Mouse (Mus musculus): ENCODE data around the gene Lcat.
A peak's percentile ranks its signal among the peaks of the same experiment; 100 is the strongest.
"Not testable (repeated sequence)": the region's sequence is repeated elsewhere in the genome, so short reads cannot be mapped to it uniquely, and the experiment has no call there.

The Lcat gene

DNA sequence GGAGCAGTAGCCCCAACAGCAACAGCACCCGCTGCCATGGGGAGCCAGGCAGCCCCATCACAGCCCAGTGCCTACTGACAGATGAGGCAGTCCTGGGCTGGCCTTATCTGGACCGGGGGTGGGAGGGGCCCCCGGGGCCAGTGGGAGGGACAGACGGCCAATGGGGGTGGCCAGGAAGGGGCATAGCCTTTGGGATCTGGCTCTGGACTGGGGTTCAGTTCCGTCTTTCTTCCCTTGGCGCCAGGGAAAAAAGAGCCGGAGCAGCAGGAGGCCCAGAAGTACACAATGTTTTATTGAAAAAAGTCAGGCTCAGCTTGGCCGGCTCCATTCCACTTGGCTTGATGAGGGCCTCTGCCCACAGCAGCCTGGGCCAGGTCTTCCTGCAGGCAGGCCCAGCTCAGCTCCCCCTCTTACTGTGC lies at the start of gene Lcat:
Lcat (minus strand) TSS at position 62 of the 419 bp plus-strand sequence.
- no peak for DNase-seq (ENCODE audit: low read depth)

DNA sequence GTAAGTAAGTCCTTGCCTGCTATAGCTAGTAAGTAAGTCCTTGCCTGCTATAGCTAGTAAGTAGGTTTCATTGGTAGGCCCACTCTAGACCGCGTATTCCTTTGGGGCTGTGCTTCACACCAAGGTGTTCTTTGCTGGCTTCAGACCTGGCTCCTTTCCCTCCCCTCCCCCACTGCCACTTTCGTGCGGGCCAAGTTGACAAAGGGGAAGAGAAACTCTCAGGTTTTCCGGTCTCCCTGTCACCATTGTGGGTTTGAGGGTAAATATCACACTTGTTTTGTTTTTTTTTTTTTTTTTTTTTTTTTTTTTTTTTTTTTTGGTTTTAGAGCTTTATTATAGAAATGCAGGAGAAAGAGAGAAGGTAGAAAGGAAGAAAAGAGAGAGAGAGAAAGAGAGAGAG lies 49.3 kb upstream of the Lcat start:
- no peak for DNase-seq (ENCODE audit: low read depth)

DNA sequence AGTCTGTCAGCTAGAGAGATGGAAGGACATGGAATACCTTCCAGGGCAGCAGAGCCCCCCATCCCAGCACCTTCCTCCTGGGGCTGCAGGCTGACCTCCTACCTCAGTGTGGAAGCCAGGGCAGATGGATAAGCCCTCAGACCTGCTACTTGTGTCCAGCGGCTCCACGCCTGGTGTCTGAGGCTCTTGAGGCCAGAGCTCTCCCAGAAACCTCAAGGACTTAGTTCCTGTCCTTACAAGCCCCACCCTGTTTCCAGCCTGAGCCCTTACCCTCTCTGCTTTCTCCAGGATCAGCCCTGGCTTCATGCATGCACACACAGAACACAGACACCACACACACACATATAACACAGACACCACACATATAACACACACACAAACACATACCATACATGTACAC lies 48.4 kb upstream of the Lcat start:
- DNase-seq (ENCODE audit: low read depth): no peak

DNA sequence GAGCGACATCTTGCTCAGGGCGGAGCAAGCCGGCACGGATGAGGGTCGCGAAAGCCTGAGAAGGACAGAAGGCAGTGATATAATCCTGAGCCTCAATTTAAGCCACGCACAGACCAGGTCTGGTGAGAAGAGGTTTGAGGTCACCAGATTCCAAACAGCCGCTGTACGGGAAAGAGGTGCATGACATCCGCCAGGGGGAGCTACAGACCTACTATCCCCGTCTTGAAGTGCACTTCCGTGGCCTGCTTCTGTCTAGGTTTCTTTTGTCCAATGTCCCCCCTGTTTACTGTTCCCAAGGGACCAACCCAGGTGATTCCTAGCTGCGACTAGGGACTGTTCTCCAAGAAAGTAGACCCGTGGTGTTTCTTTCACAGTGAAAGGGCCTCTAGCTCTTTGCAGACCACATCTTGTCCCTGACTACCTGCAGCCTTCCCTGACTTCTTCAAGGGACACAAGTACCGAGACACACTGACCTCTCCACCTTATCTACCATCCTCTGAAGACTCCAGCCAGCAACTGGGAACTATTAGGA lies 47.7 kb upstream of the Lcat start, which contains the start of gene Dus2:
Dus2 (plus strand) TSS at position 482 of the 532 bp plus-strand sequence.
- peak; percentile 62 for DNase-seq (ENCODE audit: low read depth)

DNA sequence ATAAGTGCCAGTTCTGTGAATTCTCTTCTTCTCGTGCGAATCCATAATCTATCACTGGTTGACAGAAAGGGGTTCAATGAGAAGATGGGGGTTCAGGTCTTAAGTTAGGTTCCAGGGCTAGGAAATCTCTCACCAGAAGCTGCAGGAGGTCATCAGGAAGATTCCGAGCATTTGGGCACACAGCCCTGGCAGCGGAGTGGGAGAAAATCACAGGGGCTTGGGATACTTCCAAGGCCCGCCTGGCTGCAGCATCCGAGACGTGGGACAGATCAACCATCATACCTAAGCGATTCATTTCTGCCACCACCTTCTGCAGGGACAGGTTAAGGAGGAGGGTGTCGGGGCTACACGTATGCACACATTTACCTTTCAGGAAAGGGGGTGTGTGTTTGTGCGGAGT lies 45.4 kb upstream of the Lcat start:
- no peak for DNase-seq (ENCODE audit: low read depth)

DNA sequence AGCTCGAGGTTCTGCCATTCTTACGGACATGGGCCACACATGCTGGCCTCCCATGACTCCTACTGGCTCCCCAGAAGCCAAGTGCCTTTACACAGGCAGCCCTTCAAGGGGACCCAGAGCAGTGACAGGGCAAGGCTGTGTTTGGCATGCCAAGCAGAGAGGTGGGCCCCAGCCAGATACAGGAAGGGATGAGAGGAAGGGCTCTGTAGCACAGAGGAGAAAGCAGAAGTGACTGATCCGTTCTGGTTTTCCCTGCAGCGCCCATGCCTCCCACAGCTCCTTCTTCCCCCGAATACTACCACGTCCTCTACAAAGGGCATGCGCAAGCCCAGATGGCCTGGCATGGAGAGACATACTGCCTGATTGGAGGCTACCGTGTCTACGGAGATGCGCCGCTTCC lies 40.2 kb upstream of the Lcat start:
- DNase-seq (ENCODE audit: low read depth): not testable (repeated sequence)

DNA sequence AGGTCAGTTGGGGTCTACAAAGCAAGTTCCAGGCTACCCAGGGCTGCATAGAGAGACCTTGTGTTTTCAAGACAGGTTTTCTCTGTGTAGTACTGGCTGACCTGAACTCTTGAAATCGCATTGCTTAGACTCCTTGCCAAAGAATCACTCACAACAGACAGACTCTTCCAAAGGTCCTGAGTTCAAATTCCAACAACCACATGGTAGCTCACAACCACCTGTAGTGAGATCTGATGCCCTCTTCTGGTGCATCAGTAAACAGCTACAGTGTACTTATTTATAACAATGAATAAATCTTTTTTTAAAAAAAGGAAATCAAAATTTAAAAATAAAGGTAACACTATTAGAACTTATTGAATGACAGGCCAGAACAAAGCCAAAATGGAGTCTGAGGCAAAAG lies 38.0 kb upstream of the Lcat start:
- no peak for DNase-seq (ENCODE audit: low read depth)

DNA sequence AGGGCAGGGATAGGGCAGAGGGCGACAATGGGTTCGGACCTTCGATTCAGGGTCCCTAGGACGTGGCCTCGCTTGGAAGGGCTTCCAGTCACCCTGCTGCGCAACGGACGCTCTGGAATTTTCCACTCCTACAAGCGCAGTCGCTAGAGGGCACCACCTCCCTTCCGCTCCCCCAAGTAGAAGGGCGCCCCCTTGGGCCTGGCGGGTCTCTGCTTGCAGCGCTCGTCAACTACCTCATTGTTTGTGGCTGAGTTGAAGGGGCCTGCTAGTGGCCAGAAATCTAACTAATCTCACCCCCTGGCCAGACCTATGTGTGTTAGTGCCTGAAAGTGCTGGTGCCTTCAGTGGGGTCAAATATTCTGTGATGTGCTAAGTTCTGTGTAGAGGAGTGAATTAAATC lies 36.1 kb upstream of the Lcat start, which contains the start of gene Dpep3:
Dpep3 (minus strand) TSS at position 105 of the 400 bp plus-strand sequence.
- DNase-seq (ENCODE audit: low read depth): no peak

DNA sequence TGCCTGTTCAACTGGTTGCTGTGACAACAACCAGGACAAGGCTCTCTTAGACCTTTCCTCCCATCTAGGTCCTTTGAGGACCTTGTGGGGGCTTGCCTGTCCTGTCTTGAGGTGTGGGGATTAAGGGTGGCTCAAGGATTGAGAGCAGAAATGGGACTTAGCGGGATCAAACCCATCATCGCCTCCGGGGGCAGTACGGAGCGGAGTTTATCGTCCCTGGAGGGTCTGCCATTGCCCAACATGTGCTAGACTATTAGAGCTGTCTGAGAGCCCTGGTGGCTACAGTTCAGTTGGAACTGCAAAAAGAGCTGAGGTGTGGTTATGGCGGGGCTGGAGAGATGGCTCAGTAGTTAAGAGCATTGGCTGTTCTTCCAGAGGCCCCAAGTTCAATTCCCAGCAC lies 32.2 kb upstream of the Lcat start:
- DNase-seq (ENCODE audit: low read depth): no peak

DNA sequence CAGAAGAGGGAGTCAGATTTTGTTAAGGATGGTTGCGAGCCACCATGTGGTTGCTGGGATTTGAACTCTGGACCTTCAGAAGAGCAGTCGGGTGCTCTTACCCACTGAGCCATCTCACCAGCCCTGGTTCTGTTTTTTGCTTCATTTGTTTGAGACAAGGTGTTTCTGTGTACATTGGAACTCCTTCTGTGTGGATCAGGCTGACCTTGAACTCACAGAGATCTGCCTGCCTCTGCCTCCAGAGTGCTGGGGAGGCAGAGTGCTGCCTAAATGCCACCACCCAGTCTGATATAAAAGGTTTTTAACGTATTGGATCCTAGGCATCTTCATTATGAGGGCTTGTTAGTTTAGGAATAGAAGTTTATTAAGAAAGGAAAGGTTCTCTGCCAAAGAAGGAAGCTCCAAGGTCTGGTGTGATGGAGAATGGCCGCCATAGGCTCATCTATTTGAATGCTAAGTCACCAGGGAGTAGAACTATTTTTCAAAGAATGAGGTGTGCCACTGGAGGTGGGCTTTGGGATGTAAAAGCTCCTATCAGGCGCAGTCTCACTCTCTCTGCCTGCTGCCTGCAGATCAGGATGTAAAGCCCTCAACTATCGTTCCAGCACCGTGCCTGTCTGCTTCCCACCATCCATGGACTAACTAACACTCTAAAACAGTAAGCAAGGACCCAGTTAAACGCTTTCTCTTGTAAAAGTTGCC lies 28.0 kb upstream of the Lcat start:
- DNase-seq (ENCODE audit: low read depth): no peak

DNA sequence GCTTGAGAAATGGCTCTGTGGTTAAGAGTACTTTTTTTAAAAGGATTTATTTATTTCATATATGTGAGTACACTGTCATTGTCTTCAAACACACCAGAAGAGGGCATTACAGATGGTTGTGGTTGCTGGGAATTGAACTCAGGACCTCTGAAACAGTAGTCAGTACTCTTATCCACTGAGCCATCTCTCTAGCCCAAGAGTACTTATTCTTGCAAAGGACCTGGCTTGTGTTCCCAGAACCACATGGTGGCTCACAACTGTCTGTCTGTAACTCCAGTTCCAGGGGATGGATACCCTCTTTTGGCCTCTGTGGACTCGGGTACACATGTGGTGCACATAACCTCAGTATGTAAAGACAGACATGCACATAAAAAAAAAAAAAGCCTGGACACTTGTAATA lies 26.2 kb upstream of the Lcat start:
- DNase-seq (ENCODE audit: low read depth): no peak

DNA sequence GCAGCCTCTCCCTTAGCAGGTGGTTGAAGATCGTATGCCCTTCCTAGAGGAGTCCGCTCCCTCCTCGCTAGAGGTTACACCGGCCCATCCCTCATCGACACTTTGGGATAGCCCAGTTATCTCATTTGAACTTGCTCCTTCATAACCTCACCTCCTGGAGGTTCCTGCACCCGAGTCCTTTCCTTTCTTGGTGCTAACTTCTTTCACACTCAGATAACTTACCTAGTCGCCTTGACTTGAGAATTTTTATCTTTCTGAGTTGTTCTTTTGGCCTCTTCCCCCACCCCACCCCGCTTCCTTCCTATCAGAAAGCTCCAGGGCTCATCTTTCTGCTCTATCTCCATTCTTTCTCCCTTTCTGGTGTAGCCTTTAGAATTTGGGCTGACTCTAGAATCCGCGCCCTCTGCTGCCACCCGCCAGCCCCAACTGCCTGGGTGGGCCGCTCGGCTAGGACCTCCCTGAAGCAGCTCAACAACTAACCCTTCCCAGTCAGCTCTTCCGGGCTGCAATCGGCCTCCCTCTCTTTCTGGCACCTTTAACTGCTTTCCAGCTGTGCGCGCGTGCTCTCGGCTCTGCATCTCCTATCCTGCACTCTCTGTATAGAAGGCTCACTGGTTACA lies 23.6 kb upstream of the Lcat start:
- DNase-seq (ENCODE audit: low read depth): no peak

DNA sequence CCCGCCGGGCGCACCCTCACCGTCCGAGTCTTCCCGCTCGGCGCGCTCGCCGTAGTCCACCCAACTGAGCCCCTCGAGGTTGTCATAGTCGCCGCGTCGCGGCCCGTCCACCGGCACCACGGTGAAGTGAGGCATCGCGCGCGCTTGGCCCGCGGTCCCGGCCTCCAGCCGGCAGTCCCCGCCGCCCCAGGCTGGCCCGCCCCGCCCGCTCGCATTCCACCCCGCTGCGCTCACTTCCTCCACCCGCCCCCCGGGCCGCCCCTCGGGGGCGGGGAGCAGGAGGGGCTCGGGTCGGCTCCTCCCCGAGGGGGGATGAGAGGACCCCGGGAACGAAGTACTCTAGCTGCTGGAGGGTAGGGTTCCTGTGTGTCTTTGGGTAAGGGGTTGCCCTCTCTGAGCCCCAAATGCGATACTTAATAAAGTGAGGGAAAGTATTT lies 22.7 kb upstream of the Lcat start, which contains the start of gene Slc12a4:
Slc12a4 (minus strand) TSS at position 193 of the 437 bp plus-strand sequence.
- no peak for DNase-seq (ENCODE audit: low read depth)

DNA sequence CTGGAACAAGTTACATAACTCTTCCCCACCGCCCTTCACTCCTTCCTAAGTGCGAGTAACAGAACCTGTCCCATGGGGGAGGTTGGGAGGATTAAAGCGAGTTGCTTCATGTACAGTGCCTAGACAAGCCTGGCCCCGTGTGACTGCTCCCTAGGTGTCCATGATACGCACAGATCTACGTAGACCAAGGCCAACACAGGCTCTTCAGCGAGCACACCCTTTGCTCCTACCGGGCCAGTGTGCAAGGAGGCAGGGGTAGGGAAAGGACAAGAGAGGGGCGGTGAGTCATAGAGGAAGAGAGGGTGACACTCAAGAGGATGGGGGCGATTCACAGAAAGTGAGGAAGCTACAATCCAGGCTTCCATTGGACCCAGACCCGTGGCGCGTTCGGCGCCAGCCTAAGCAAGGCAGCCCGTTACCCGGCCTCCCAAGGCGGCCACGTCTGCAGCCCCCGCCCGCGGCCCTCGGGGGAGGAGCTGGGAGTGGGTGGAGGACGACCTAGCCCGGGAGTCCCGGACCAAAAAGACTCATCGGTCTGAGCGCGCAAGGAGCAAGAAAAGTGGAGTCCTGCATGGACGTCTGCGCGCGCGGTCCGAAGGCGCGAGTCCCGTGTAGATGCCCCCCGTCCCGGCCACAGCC lies 22.2 kb upstream of the Lcat start:
- no peak for DNase-seq (ENCODE audit: low read depth)

DNA sequence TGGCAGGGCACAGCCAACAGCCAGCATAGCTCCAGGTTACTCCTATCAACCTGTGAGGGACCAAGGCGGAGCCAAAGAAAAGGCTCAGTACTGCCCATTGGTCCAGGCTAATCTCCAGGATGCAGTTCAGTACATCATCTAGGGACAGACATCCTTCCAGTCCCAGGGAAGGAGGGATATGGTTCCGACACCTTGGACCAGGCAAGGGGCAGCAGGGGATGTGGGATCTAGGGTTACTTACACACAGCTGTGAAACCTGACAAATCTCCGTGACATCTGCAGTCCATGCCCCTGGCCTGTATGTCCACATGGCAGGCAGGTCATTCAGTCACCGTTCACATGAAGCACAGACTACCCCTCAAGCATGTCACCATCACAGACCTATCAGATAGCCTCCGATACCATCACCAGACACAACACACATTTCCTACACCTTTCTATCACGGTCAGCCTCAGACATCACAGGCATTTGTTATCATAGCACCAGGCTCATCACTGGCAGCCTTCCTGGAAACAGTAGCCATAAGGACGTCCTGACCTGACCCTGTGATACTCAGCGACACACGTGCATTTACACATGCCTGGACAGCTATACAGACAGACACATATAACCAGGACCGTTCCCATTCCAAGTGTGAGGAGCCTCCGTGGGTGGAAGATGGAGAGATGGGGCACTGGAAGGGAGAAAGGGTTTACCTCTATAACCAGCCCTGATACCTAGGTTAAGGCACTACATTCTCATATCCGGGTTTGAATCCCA lies 21.5 kb upstream of the Lcat start:
- no peak for DNase-seq (ENCODE audit: low read depth)

DNA sequence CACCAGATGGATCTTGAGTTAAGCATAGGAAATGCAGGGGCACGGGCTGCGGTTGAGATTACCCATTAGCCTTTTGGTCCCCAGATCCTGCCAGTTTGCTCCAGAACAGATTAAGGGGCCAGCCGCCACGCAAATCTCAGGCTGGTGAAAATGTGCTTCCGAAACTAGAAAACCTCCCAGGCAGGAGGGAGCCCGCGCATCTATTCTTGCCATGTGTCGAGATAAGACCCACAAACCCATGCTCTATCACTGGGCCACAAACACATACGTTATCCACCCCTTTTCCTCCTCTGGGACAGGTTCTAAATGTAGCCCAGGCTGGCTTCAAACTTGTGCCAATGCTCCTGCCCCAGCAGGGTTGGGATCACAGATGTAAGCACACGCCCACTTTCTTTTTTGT lies 18.4 kb upstream of the Lcat start:
- no peak for DNase-seq (ENCODE audit: low read depth)

DNA sequence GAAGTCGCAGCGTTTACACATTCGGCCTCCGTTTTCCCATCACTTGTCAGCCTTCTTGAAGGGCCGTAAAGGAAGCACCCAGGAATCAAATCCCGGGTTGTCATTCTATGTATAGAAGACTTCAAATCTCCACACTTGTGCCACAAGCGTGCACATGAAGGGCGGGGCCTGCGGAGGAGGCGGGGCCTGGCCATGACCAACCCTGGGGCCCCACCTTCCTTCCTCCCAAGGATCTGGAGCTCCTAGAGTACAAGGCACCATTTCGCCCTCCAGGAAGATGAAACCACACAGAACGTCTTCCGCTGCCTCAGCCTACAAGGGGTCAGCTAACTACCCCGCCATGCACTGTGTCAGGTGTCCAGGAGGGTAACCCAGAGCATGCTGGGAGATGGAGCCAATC lies 17.9 kb upstream of the Lcat start:
- no peak for DNase-seq (ENCODE audit: low read depth)

DNA sequence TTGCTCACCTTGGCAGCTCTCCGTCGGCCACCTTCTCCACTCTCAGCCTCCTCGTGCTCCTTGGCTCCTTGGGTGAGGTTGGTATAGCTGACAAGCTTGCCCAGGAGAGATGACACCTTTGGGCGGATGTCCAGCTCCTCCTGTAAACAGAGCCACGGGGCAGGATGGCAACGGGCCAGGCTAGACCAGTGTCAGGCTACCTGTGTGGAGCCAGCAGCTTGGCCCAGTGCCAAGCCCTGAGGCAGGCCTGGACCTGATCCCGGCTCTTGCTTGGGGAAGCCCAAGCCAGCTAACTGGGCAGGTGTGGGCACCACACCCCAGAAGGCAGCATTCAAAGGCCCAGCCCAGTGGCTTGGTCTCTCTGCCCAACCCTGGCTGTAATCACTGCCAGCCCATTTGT lies 16.2 kb upstream of the Lcat start:
- no peak for DNase-seq (ENCODE audit: low read depth)

DNA sequence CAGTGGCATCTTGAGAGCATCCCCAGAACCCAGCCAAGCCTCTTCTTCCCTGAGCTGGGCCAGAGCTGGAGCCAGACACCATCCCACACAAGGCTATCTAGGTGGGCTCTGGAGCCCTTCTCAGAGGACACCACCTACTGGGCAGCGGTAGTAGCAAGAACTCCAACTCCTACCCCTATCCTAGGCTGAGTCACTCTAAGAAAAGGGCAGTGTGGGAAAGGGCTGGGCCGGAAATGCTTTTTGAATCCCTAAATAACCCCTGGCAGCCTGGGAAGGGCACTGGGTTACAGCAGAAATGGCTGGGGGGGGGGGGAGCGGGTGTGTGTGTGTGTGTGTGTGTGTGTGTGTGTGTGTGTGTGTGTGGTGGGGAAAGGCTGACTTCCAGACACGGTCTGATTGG lies 14.6 kb upstream of the Lcat start:
- DNase-seq (ENCODE audit: low read depth): peak; percentile 90

DNA sequence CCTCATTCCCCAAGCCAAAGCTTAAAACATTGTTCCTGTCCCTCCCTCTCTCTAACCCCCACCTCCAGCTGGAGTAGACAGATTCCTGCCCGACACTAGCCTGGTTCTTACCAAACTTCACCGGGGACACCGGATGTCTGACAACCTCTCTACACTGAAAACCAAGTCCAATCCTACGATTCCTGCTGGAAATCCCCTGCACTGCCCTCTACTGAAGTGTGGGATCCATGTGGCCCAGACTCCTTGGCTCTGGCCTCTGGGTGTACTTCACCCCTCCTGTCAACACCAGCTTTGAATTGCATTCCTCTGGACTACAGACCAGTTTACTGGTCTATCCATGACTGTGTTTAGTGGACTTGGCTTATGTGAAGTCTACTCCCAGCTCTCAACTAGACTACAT lies 13.4 kb upstream of the Lcat start:
- DNase-seq (ENCODE audit: low read depth): peak; percentile 99

DNA sequence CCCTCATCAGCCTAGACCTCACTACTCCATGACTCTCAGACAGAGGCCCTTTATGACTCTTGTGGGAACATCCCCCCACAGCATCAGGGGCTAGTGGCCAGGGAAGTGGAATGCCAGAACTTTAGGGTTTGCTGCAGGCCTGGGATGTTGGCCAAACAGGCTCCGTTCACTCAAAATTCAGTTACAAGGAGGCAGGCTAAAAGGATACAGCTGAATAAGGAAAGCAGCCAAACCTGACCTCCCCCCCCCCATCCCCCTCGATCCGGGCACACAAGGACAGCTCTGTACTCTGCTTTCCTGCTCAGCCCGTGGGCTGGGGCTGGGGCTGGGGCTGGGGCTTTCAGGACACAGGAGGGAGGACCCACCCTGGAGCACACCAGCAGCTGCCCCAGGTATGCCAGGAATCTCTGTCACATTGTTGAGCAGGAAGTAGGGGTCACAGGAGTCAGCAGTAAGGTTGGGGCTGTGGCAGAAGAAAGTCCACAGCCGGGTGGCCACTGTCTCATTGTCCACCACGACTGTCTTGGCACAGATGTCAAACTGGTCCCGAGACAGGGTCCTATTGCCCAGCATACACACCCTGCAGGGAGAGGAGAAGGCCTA lies 8.0 kb upstream of the Lcat start:
- peak; percentile 96 for DNase-seq (ENCODE audit: low read depth)

DNA sequence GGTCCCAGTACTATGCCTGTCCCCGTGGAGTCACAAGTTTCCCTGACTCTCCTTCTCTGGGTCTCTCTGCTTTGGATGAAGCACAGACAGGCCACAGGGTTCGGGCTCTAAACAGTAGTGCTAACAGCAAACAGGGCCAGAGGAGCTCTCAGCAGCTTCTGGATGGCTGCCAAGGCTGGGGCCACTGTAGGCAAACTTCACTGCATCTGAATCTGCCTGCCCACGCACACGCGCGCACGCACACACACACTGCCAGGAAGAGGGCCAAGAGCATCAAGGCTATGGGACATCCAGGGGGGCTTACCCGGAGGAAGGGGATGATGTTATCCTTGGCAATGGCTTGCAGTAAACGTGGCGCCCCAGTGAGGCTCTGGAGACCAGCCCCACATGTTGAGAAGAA lies 6.2 kb upstream of the Lcat start:
- DNase-seq (ENCODE audit: low read depth): no peak

All from fibroblast of lung, adult 2 months (primary cell).